ENCODE assay signal across 19 mouse cellular contexts in genomic region chr12:110083471-110083870, GRCm38 (mm10).
"Had no signal": no experiment of that assay in that cellular context is flagged by ENCODE, and none has a peak within 500 bp of the region (broad histone marks: within the 10 kb centered on the region; RNA-seq: fewer than 3 reads in every experiment).

No protein-coding gene starts in this region.

- H3K4me3 ChIP-seq: gastrocnemius, adult 2 months; heart, adult 2 months; heart, embryonic 13.5 days; heart, embryonic 15.5 days; hindbrain, embryonic 10.5 days; hindbrain, embryonic 12.5 days; intestine, embryonic 15.5 days; layer of hippocampus, adult 2 months; left cerebral cortex, adult 2 months; limb, embryonic 12.5 days; liver, embryonic 12.5 days had no signal

- DNase-seq: heart, adult 2 months; heart, postnatal 4 days; liver had no signal

- H3K9ac ChIP-seq: heart, embryonic 13.5 days; heart, embryonic 15.5 days; hindbrain, embryonic 12.5 days; hindbrain, embryonic 14.5 days; intestine, embryonic 15.5 days; limb, embryonic 12.5 days; liver, embryonic 12.5 days had no signal

- H3K36me3 ChIP-seq: heart, embryonic 13.5 days; heart, embryonic 15.5 days; hindbrain, embryonic 10.5 days; hindbrain, embryonic 12.5 days; intestine, embryonic 15.5 days; limb, embryonic 10.5 days; limb, embryonic 12.5 days; liver, embryonic 12.5 days had no signal

- ATAC-seq: hindbrain, embryonic 16.5 days; inflammation-experienced regulatory T-cells, adult 6 months; intestine, embryonic 15.5 days; intestine, postnatal 0 days had no signal

- H3K9me3 ChIP-seq: heart, embryonic 13.5 days; heart, embryonic 15.5 days; hindbrain, embryonic 10.5 days; intestine, embryonic 15.5 days; limb, embryonic 10.5 days; limb, embryonic 12.5 days; liver, embryonic 12.5 days had no signal

- H3K27ac ChIP-seq: gastrocnemius, adult 2 months; heart, adult 2 months; heart, embryonic 13.5 days; heart, embryonic 15.5 days; hindbrain, embryonic 10.5 days; hindbrain, embryonic 12.5 days; hindbrain, embryonic 14.5 days; intestine, embryonic 15.5 days; layer of hippocampus, adult 2 months; left cerebral cortex, adult 2 months; limb, embryonic 12.5 days; liver, embryonic 12.5 days had no signal

- H3K4me1 ChIP-seq: heart, embryonic 13.5 days; heart, embryonic 15.5 days; liver, embryonic 12.5 days had no signal

- H3K4me2 ChIP-seq: heart, embryonic 11.5 days; heart, embryonic 13.5 days; heart, embryonic 15.5 days; hindbrain, embryonic 12.5 days; hindbrain, embryonic 14.5 days; intestine, embryonic 15.5 days; limb, embryonic 12.5 days; liver, embryonic 12.5 days had no signal

- H3K27me3 ChIP-seq: heart, embryonic 15.5 days; hindbrain, embryonic 12.5 days; intestine, embryonic 15.5 days; liver, embryonic 12.5 days had no signal
